Mouse (Mus musculus) thymus, adult 2 months (tissue): ENCODE measurements around the gene Hs6st3. TPM values are rescaled to one million over a fixed set of nuclear protein-coding genes. Genes with fewer than 3 reads are reported as not detected.

ENCODE experiments used
- DNase-seq: peaks from one replicate; pipeline ENCODE4 v3.0.0; 2021
- H3K27ac ChIP-seq: fragments of 200-500 bp; 2 replicates; pipeline ENCODE4 v1.5.1; 2012; ENCODE audit warnings: low read length, control low read depth; ENCODE audit not compliant: control insufficient read depth, insufficient read depth
- H3K27me3 ChIP-seq: fragments of 200-500 bp; 2 replicates; pipeline ENCODE4 v1.6.1; 2012; ENCODE audit warnings: mild to moderate bottlenecking, low read length, moderate library complexity, mixed read lengths; ENCODE audit not compliant: control insufficient read depth, insufficient read depth
- H3K36me3 ChIP-seq: fragments of 200-500 bp; 2 replicates; pipeline ENCODE4 v1.6.1; 2012; ENCODE audit warnings: mild to moderate bottlenecking, low read length, moderate library complexity; ENCODE audit not compliant: control insufficient read depth, insufficient read depth
- H3K4me1 ChIP-seq: fragments of 200-500 bp; replicated peaks from 2 replicates; pipeline ENCODE4 v1.6.1; 2012; ENCODE audit warnings: low read length; ENCODE audit not compliant: control insufficient read depth, insufficient read depth
- H3K4me3 ChIP-seq: fragments of 200-500 bp; 2 replicates; pipeline ENCODE4 v1.5.1; 2012; ENCODE audit warnings: mild to moderate bottlenecking, low read length, control low read depth, moderate library complexity; ENCODE audit not compliant: control insufficient read depth, insufficient read depth
- CTCF ChIP-seq: fragments of 200-500 bp; IDR thresholded peaks from 2 replicates; pipeline ENCODE4 v1.5.1; 2012; ENCODE audit warnings: mild to moderate bottlenecking, control low read depth, low read length, moderate library complexity, borderline replicate concordance; ENCODE audit not compliant: control insufficient read depth, poor library complexity, insufficient read depth; ENCODE audit errors: extremely low read depth
- POLR2A ChIP-seq: fragments of 200-500 bp; IDR thresholded peaks from 2 replicates; pipeline ENCODE4 v1.6.1; 2012; ENCODE audit warnings: mild to moderate bottlenecking, low read length, control low read depth, moderate library complexity; ENCODE audit not compliant: control insufficient read depth, poor library complexity, insufficient read depth; ENCODE audit errors: extremely low read depth
- WGBS: fragments of 180-500 bp; shearing (Covaris S2); methylation state at CpG from one replicate; pipeline ENCODE4 v1.1.7; 2018; 5-methylcytosine and 5-hydroxymethylcytosine counted together
- polyA plus RNA-seq: library from polyadenylated mRNA; depleted of rRNA; stranded (reverse); fragments of >200 nt; gene quantifications from 2 replicates; pipeline ENCODE4 v1.2.3, GENCODE M21; 2012

Hs6st3 gene
- polyA plus RNA-seq, 1 experiment, result 0.05 TPM

- no peaks in the 10 kb centered on the region for H3K36me3 ChIP-seq
- TF ChIP-seq POLR2A (no peak), CTCF (no peak)
- WGBS, result 62% methylated on average over 9 of the region's 9 CpGs
- H3K27ac ChIP-seq, result no peak overlapping the region
- no peak overlapping the region for H3K4me3 ChIP-seq
- peaks cover 9% of the 10 kb centered on the region for H3K27me3 ChIP-seq
- no peaks in the 10 kb centered on the region for H3K4me1 ChIP-seq
- DNase-seq, result no peak
These were observed 1.3 kb downstream of the Hs6st3 start for GRCm38 (mm10) chr14:119139381-119139950.

- WGBS, result 88% methylated on average over 2 of the region's 2 CpGs
- DNase-seq, result no peak
- H3K36me3 ChIP-seq, result no peaks in the 10 kb centered on the region
- TF ChIP-seq POLR2A, result no peak
- no peak for TF ChIP-seq CTCF
- H3K4me1 ChIP-seq, result no peaks in the 10 kb centered on the region
- no peak overlapping the region for H3K4me3 ChIP-seq
- H3K27me3 ChIP-seq, result no peaks in the 10 kb centered on the region
- H3K27ac ChIP-seq, result no peak overlapping the region
These were observed 14.9 kb downstream of the Hs6st3 start for GRCm38 (mm10) chr14:119153088-119153487.

- no peaks in the 10 kb centered on the region for H3K4me1 ChIP-seq
- no peak for DNase-seq
- no peaks in the 10 kb centered on the region for H3K27me3 ChIP-seq
- no peaks in the 10 kb centered on the region for H3K36me3 ChIP-seq
- WGBS, result 88% methylated on average over 9 of the region's 9 CpGs
- TF ChIP-seq POLR2A (no peak), CTCF (no peak)
- H3K27ac ChIP-seq, result no peak overlapping the region
- no peak overlapping the region for H3K4me3 ChIP-seq
These were observed 55.8 kb downstream of the Hs6st3 start for GRCm38 (mm10) chr14:119193905-119194304.

GRCm38 (mm10) chr14:119203508-119203907 is 65.4 kb downstream of the Hs6st3 start:
- Histone ChIP-seq H3K27me3 (no peaks in the 10 kb centered on the region), H3K27ac (no peak overlapping the region), H3K36me3 (no peaks in the 10 kb centered on the region), H3K4me1 (no peaks in the 10 kb centered on the region), H3K4me3 (no peak overlapping the region)
- 76% methylated on average over 7 of the region's 7 CpGs for WGBS
- DNase-seq, result no peak
- TF ChIP-seq POLR2A (no peak), CTCF (no peak)

GRCm38 (mm10) chr14:119215576-119216309 is 77.6 kb downstream of the Hs6st3 start:
- DNase-seq, result no peak
- 90% methylated on average over 13 of the region's 13 CpGs for WGBS
- Histone ChIP-seq H3K27me3 (no peaks in the 10 kb centered on the region), H3K36me3 (no peaks in the 10 kb centered on the region), H3K4me3 (no peak overlapping the region), H3K4me1 (no peaks in the 10 kb centered on the region), H3K27ac (no peak overlapping the region)
- TF ChIP-seq POLR2A, result no peak
- TF ChIP-seq CTCF, result no peak

GRCm38 (mm10) chr14:119227709-119228338 is 89.7 kb downstream of the Hs6st3 start:
- H3K27ac ChIP-seq, result no peak overlapping the region
- TF ChIP-seq CTCF (no peak), POLR2A (no peak)
- H3K4me3 ChIP-seq, result no peak overlapping the region
- no peaks in the 10 kb centered on the region for H3K4me1 ChIP-seq
- H3K36me3 ChIP-seq, result no peaks in the 10 kb centered on the region
- H3K27me3 ChIP-seq, result no peaks in the 10 kb centered on the region
- DNase-seq, result no peak
- WGBS, result 97% methylated on average over 3 of the region's 3 CpGs
